Mouse (Mus musculus) midbrain, postnatal 0 days (tissue): ENCODE data around the gene Gbgt1. TPM values are rescaled to one million over a fixed set of nuclear protein-coding genes. Genes with fewer than 3 reads are reported as not detected.
"Not testable (repeated sequence)": the region's sequence is repeated elsewhere in the genome, so short reads cannot be mapped to it uniquely, and the experiment has no call there.

Experiments
- ATAC-seq: fragments of 200-750 bp; cut with Nextera tagmentation; 2 replicates; pipeline ENCODE4 v1.8.0; 2017; ENCODE audit warnings: moderate number of reproducible peaks, mild to moderate bottlenecking, moderate TSS enrichment, moderate library complexity; ENCODE audit not compliant: low FRiP score
- DNase-seq: peaks from one replicate; pipeline ENCODE4 v3.0.0-alpha.2; 2015; ENCODE audit warnings: low spot score
- H3K27ac ChIP-seq: fragments of 300-500 bp; sonication (generic); 2 replicates; pipeline ENCODE4 v1.5.1; 2014; ENCODE audit warnings: low read depth, mild to moderate bottlenecking, low read length, mixed read lengths
- H3K27me3 ChIP-seq: fragments of 300-500 bp; sonication (generic); 2 replicates; pipeline ENCODE4 v1.6.1; 2014; ENCODE audit warnings: low read length, control low read depth, mixed read lengths; ENCODE audit not compliant: insufficient read depth
- H3K36me3 ChIP-seq: fragments of 300-500 bp; sonication (generic); 2 replicates; pipeline ENCODE4 v1.6.1; 2014; ENCODE audit warnings: low read length, control low read depth, mixed read lengths; ENCODE audit not compliant: insufficient read depth
- H3K4me1 ChIP-seq: fragments of 300-500 bp; sonication (generic); 2 replicates; pipeline ENCODE4 v1.6.1; 2014; ENCODE audit warnings: mild to moderate bottlenecking, control low read depth, antibody characterized with exemption, low read length, mixed read lengths; ENCODE audit not compliant: insufficient read depth
- H3K4me2 ChIP-seq: fragments of 300-500 bp; sonication (generic); 2 replicates; pipeline ENCODE4 v1.6.1; 2014; ENCODE audit warnings: low read depth, mild to moderate bottlenecking, low read length, mixed read lengths; ENCODE audit not compliant: poor library complexity, severe bottlenecking
- H3K4me3 ChIP-seq: fragments of 300-500 bp; sonication (generic); 2 replicates; pipeline ENCODE4 v1.5.1; 2014; ENCODE audit warnings: low read depth, mild to moderate bottlenecking, low read length, moderate library complexity
- H3K9ac ChIP-seq: fragments of 300-500 bp; sonication (generic); replicated peaks from 2 replicates; pipeline ENCODE4 v1.6.1; 2014; ENCODE audit warnings: mild to moderate bottlenecking, low read length, moderate library complexity, mixed read lengths; ENCODE audit not compliant: poor library complexity, severe bottlenecking
- H3K9me3 ChIP-seq: fragments of 300-500 bp; sonication (generic); 2 replicates; pipeline ENCODE4 v1.6.1; 2016; ENCODE audit warnings: low read length, control low read depth
- CTCF ChIP-seq: IDR thresholded peaks from 2 replicates; pipeline ENCODE4 v1.5.1; 2016; ENCODE audit warnings: antibody characterized with exemption, mild to moderate bottlenecking
- WGBS: fragments of 180-500 bp; shearing (Covaris S2); extraction: QIAGEN DNeasy Blood & Tissue Kit; methylation state at CpG from one replicate; pipeline ENCODE4 v1.1.7; 2014; 5-methylcytosine and 5-hydroxymethylcytosine counted together
- polyA plus RNA-seq: library from polyadenylated mRNA; unstranded; fragments of >200 nt; fragmentation: Nextera tagmentation; extraction: Ambion mirVana; gene quantifications from 2 replicates; pipeline ENCODE4 v1.2.1, GENCODE M21; 2015
- total RNA-seq: library from RNA; depleted of rRNA; stranded (reverse); fragments of >200 nt; gene quantifications from 2 replicates; pipeline ENCODE4 v1.2.3, GENCODE M21; 2014

Gene Gbgt1
- total and polyA plus RNA-seq, 2 experiments from 2014 or later = 0.81 to 5.4 TPM

DNA sequence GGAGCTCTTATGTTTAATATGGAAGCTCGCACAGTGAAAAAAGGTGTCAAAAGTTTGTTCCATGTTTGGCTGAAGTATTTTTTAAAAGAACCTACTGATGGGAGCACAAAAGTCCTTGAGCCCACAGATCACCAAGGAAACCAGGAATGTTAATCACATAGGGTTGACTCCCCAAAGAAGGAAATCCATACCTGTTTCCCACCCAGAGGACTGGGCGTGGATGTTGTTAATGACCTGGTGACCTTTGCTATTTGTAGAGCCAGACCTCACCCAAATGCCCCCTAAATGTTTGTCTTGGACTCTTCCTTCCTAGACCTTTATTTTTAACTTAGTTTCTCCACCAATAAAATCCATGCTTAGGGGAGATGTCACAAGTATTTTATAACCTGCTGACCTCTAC lies 26.1 kb upstream of the Gbgt1 start:
- no peak overlapping the region for H3K27ac ChIP-seq
- no peaks in the 10 kb centered on the region for H3K27me3 ChIP-seq
- no peak overlapping the region for H3K4me3 ChIP-seq
- peaks cover 18% of the 10 kb centered on the region for H3K36me3 ChIP-seq
- no peak for DNase-seq
- no peak overlapping the region for H3K4me2 ChIP-seq
- no peak overlapping the region for H3K9ac ChIP-seq
- peaks cover 14% of the 10 kb centered on the region for H3K4me1 ChIP-seq
- H3K9me3 ChIP-seq = 0 out of 2 replicates have a peak, but pooled peaks cover 3% of the 10 kb centered on the region
- ATAC-seq = no peak
- WGBS = 94% methylated on average over 2 of the region's 2 CpGs
- TF ChIP-seq CTCF = no peak

DNA sequence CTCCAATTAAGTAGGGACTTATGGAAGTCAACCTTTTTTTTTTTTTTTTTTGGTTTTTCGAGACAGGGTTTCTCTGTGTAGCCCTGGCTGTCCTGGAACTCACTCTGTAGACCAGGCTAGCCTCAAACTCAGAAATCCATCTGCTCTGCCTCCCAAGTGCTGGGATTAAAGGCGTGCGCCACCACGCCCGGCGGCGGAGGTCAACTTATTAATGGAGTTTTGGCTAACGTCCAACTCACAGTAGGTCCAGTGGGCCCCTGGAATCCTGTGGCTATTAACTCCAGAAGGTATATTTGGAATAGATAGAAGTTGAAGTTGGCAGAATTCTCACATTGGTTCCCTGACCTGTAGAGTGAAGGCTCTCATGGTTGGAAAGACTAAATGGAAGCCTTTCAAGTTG lies 24.7 kb upstream of the Gbgt1 start:
- not testable (repeated sequence) for ATAC-seq, H3K27me3 ChIP-seq, H3K9me3 ChIP-seq, DNase-seq, H3K4me1 ChIP-seq, H3K9ac ChIP-seq, H3K4me2 ChIP-seq, H3K4me3 ChIP-seq, H3K27ac ChIP-seq
- peaks cover 18% of the 10 kb centered on the region for H3K36me3 ChIP-seq
- 97% methylated on average over 8 of the region's 8 CpGs for WGBS

DNA sequence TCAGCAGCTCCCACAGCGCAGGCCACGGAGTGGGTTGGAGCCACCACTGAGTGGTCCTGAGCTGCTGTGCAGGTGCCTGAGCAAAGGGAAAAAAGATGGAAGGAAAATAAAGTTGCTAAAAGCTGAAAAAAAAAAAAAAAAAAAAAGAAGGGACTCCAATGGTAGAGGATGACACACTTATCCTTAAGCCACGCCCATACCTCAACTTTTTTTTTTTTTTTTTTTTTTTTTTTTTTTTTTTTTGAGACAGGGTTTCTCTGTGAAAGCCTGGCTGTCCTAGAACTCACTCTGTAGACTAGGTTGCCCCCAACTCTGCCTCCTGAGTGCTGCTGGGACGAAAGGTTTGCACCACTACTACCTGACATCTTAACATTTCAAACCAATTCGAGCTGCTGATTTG lies 18.7 kb upstream of the Gbgt1 start:
- not testable (repeated sequence) for ATAC-seq, H3K4me1 ChIP-seq, H3K36me3 ChIP-seq, H3K27me3 ChIP-seq, DNase-seq, H3K27ac ChIP-seq, H3K9me3 ChIP-seq, H3K4me3 ChIP-seq, H3K4me2 ChIP-seq, H3K9ac ChIP-seq
- WGBS = 91% methylated on average over 5 of the region's 5 CpGs

DNA sequence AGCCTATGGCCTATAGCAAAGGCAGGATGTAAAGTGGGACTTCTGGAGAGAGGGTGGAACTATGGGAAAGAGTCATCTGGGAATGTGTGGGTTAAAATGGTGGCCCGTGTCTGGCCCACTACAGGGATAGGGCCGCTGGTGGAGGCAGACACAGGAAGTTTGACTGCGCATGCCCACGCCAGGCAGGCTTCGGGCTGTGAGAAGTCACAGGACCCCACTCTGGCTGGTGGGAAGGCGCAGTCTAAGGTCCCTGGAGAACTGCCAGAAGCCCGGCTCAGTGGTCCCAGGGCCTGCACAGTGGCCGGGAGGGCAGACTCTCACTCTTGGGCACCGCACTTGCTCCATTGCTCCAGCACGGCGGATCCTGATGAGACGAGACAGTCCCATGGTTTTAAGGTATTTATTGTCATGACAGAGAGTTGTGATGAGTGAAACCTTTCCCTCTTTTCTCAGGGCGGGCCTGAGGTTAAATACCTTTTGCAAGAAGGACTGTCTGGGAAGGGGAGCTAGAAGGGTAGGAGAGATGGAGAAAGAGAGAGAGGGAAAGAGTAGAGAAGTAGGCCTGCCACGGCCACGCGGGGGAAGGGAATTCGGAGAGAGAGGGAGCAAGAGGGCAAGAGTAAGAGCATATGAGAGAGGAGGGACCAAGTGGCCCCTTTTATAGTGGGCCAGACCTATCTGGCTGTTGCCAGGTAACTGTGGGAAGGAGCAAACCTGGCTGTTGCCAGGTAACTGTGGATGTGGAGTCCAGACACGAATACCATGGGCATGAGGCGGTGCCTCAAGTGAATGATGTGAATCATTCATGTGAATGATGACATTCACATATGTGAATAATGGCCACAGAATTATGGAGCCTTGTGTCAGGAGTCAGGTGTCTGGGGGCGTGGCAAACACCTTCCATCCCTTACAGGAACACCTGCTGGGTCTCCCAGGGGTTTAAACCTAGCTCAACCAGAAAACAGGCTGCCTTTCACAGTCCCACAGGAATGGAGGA lies 17.2 kb upstream of the Gbgt1 start:
- 80% methylated on average over 20 of the region's 20 CpGs for WGBS

DNA sequence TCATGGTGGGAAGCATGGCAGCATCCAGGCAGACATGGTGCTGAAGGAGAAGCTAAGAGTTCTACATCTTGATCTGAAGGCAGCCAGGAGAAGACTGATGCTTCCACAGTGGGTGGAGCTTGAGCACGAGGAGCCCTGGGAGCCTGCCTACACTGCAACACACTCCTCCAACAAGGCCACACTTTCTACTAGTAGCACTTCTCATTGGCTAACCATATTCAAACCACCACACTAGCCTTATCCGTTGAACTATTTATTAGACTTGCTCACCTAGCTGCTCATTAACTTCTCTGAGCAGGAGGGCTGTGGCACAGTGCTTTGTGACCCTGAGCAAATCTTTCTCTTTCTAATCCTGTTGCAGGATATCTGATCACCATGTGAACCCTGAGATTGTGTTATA lies 12.8 kb upstream of the Gbgt1 start:
- no peak for ATAC-seq
- no peak for DNase-seq
- TF ChIP-seq CTCF = no peak
- Histone ChIP-seq H3K4me3 (no peak overlapping the region), H3K36me3 (no peaks in the 10 kb centered on the region), H3K9me3 (no peaks in the 10 kb centered on the region), H3K4me1 (no peaks in the 10 kb centered on the region), H3K27me3 (no peaks in the 10 kb centered on the region), H3K9ac (no peak overlapping the region), H3K4me2 (no peak overlapping the region), H3K27ac (no peak overlapping the region)
- WGBS = 95% methylated on average over 2 of the region's 2 CpGs

More for the DNA sequence above, 17.2 kb upstream of the Gbgt1 start:
- Histone ChIP-seq H3K27me3 (no peaks in the 10 kb centered on the region), H3K27ac (no peak overlapping the region; the same call in 1 of the 2 replicates), H3K9ac (no peak overlapping the region), H3K4me3 (no peak overlapping the region), H3K36me3 (no peaks in the 10 kb centered on the region), H3K9me3 (no peaks in the 10 kb centered on the region), H3K4me1 (no peaks in the 10 kb centered on the region), H3K4me2 (no peak overlapping the region)
- ATAC-seq (no peak), DNase-seq (no peak)
- TF ChIP-seq CTCF = no peak

DNA sequence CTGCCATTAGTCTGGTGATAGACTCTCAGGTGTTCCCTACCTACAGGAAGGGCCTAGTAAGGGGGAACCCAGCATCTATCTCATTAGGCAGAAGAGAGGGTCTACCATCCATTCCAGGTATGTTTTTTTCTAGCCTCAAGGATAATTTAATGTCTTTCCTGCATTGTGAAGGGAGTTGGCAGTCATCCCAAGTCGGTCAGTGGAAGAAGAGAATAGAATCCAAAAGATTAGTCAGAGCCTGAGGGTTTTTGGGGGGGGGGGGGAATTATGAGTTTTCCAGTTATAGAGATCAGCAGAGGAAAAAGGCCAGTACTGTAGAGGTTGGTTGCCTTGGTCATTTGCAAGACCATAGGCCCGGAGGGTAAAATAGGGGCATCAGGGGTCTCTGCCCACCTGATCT lies 2.2 kb upstream of the Gbgt1 start:
- DNase-seq (no peak), ATAC-seq (no peak)
- 77% methylated on average over 2 of the region's 2 CpGs for WGBS
- no peak overlapping the region for H3K9ac ChIP-seq
- no peak overlapping the region for H3K4me2 ChIP-seq
- H3K36me3 ChIP-seq = no peaks in the 10 kb centered on the region
- no peaks in the 10 kb centered on the region for H3K27me3 ChIP-seq
- H3K4me3 ChIP-seq = no peak overlapping the region
- H3K27ac ChIP-seq = no peak overlapping the region
- H3K4me1 ChIP-seq = no peaks in the 10 kb centered on the region
- no peak for TF ChIP-seq CTCF
- no peaks in the 10 kb centered on the region for H3K9me3 ChIP-seq
